Mouse (Mus musculus) heart, embryonic 15.5 days (tissue): ENCODE measurements around the gene Klhl33. TPM values are rescaled to one million over a fixed set of nuclear protein-coding genes. Genes with fewer than 3 reads are reported as not detected.
"Not testable (repeated sequence)": the region's sequence is repeated elsewhere in the genome, so short reads cannot be mapped to it uniquely, and the experiment has no call there.

Experiments used
- ATAC-seq: fragments of 200-750 bp; cut with Nextera tagmentation; replicated peaks from 2 replicates; pipeline ENCODE4 v1.8.0; 2017; ENCODE audit warnings: low read depth, moderate TSS enrichment; ENCODE audit not compliant: insufficient number of reproducible peaks, insufficient read depth, low FRiP score
- H3K27ac ChIP-seq: fragments of 300-500 bp; sonication (generic); 2 replicates; pipeline ENCODE4 v1.5.1; 2015; ENCODE audit warnings: mild to moderate bottlenecking, inconsistent platforms
- H3K27me3 ChIP-seq: fragments of 300-500 bp; sonication (generic); 2 replicates; pipeline ENCODE4 v1.6.1; 2015; ENCODE audit warnings: inconsistent platforms
- H3K36me3 ChIP-seq: fragments of 300-500 bp; sonication (generic); 2 replicates; pipeline ENCODE4 v1.6.1; 2015; ENCODE audit warnings: mild to moderate bottlenecking, inconsistent platforms
- H3K4me1 ChIP-seq: fragments of 300-500 bp; sonication (generic); replicated peaks from 2 replicates; pipeline ENCODE4 v1.6.1; 2015; ENCODE audit warnings: inconsistent platforms
- H3K4me2 ChIP-seq: fragments of 300-500 bp; sonication (generic); 2 replicates; pipeline ENCODE4 v1.6.1; 2015; ENCODE audit warnings: inconsistent platforms, mild to moderate bottlenecking, moderate library complexity
- H3K4me3 ChIP-seq: fragments of 300-500 bp; sonication (generic); 2 replicates; pipeline ENCODE4 v1.5.1; 2015; ENCODE audit warnings: mild to moderate bottlenecking, inconsistent platforms
- H3K9ac ChIP-seq: fragments of 300-500 bp; sonication (generic); 2 replicates; pipeline ENCODE4 v1.6.1; 2015; ENCODE audit warnings: mild to moderate bottlenecking, inconsistent platforms
- H3K9me3 ChIP-seq: fragments of 300-500 bp; sonication (generic); replicated peaks from 2 replicates; pipeline ENCODE4 v1.6.1; 2016; ENCODE audit warnings: inconsistent platforms
- WGBS: fragments of 180-500 bp; shearing (Covaris S2); methylation state at CpG from one replicate; pipeline ENCODE4 v1.1.7; 2015; ENCODE audit warnings: mixed read lengths; 5-methylcytosine and 5-hydroxymethylcytosine counted together
- polyA plus RNA-seq: library from polyadenylated mRNA; unstranded; fragments of >200 nt; fragmentation: Nextera tagmentation; extraction: Ambion mirVana; gene quantifications from 2 replicates; pipeline ENCODE4 v1.2.1, GENCODE M21; 2015

Klhl33 gene
- polyA plus RNA-seq, 1 experiment from 2014 or later, result 0.08 TPM

GRCm38 (mm10) chr14:50871284-50871683 lies 26.0 kb downstream of the Klhl33 start:
- Histone ChIP-seq H3K4me2 (no peak overlapping the region), H3K27ac (no peak overlapping the region), H3K4me1 (peaks cover 4% of the 10 kb centered on the region; the same call in 1 of the 2 replicates), H3K9ac (no peak overlapping the region), H3K9me3 (no peaks in the 10 kb centered on the region), H3K4me3 (no peak overlapping the region), H3K27me3 (no peaks in the 10 kb centered on the region), H3K36me3 (peaks cover 3% of the 10 kb centered on the region; the same call in 1 of the 2 replicates)
- WGBS, result 85% methylated on average over 2 of the region's 2 CpGs
- ATAC-seq, result no peak

- 20% methylated on average over 5 of the region's 5 CpGs for WGBS
- H3K4me1 ChIP-seq, result peaks cover 4% of the 10 kb centered on the region; the same call in 1 of the 2 replicates
- peaks cover 3% of the 10 kb centered on the region; the same call in 1 of the 2 replicates for H3K36me3 ChIP-seq
- H3K27me3 ChIP-seq, result no peaks in the 10 kb centered on the region
- H3K9me3 ChIP-seq, result no peaks in the 10 kb centered on the region
- peak overlapping the region; percentile 75 for H3K9ac ChIP-seq
- H3K4me2 ChIP-seq, result peak overlapping the region; percentile 66
- peak overlapping the region; percentile 76 for H3K4me3 ChIP-seq
- ATAC-seq, result peak; percentile 14
- peak overlapping the region; percentile 84 for H3K27ac ChIP-seq
These were observed 26.5 kb downstream of the Klhl33 start for GRCm38 (mm10) chr14:50870805-50871143.

- Histone ChIP-seq H3K4me2 (peak within 1 kb of the TSS; percentile 66), H3K36me3 (peaks cover 3% of the 10 kb centered on the region; the same call in 1 of the 2 replicates), H3K9me3 (no peaks in the 10 kb centered on the region), H3K4me3 (peak within 1 kb of the TSS; percentile 76), H3K27me3 (no peaks in the 10 kb centered on the region), H3K27ac (peak within 1 kb of the TSS; percentile 84), H3K4me1 (peaks cover 4% of the 10 kb centered on the region; the same call in 1 of the 2 replicates), H3K9ac (peak within 1 kb of the TSS; percentile 75)
- peak; percentile 90 for ATAC-seq
- 5% methylated on average over 32 of the region's 32 CpGs for WGBS
These were observed 27.2 kb downstream of the Klhl33 start, which contains the start of gene Tep1 for GRCm38 (mm10) chr14:50869889-50870804. Gene Tep1 (minus strand): TSS chr14:50870560.

- peaks cover 3% of the 10 kb centered on the region; the same call in 1 of the 2 replicates for H3K36me3 ChIP-seq
- WGBS, result 86% methylated on average over 5 of the region's 5 CpGs
These were observed 28.7 kb downstream of the Klhl33 start for GRCm38 (mm10) chr14:50868656-50869055.

GRCm38 (mm10) chr14:50868211-50868610 lies 29.1 kb downstream of the Klhl33 start:
- Histone ChIP-seq H3K9me3 (no peaks in the 10 kb centered on the region), H3K27ac (no peak overlapping the region), H3K4me3 (no peak overlapping the region), H3K4me1 (peaks cover 4% of the 10 kb centered on the region; the same call in 1 of the 2 replicates), H3K27me3 (no peaks in the 10 kb centered on the region), H3K4me2 (no peak overlapping the region), H3K9ac (no peak overlapping the region), H3K36me3 (peaks cover 3% of the 10 kb centered on the region; the same call in 1 of the 2 replicates)
- 68% methylated on average over 4 of the region's 4 CpGs for WGBS
- ATAC-seq, result no peak

More at GRCm38 (mm10) chr14:50868656-50869055, 28.7 kb downstream of the Klhl33 start:
- Histone ChIP-seq H3K9ac (no peak overlapping the region), H3K4me2 (no peak overlapping the region), H3K27ac (no peak overlapping the region), H3K27me3 (no peaks in the 10 kb centered on the region), H3K4me3 (no peak overlapping the region), H3K9me3 (no peaks in the 10 kb centered on the region), H3K4me1 (peaks cover 4% of the 10 kb centered on the region; the same call in 1 of the 2 replicates)
- no peak for ATAC-seq

- WGBS, result 80% methylated on average over 3 of the region's 3 CpGs
- H3K4me2 ChIP-seq, result no peak overlapping the region
- H3K36me3 ChIP-seq, result peaks cover 6% of the 10 kb centered on the region; the same call in 1 of the 2 replicates
- no peak overlapping the region for H3K27ac ChIP-seq
- H3K4me3 ChIP-seq, result no peak overlapping the region
- H3K4me1 ChIP-seq, result peaks cover 4% of the 10 kb centered on the region; the same call in 1 of the 2 replicates
- no peaks in the 10 kb centered on the region for H3K27me3 ChIP-seq
- H3K9me3 ChIP-seq, result no peaks in the 10 kb centered on the region
- ATAC-seq, result no peak
- no peak overlapping the region for H3K9ac ChIP-seq
These were observed 30.3 kb downstream of the Klhl33 start for GRCm38 (mm10) chr14:50866966-50867365.

- peaks cover 15% of the 10 kb centered on the region for H3K36me3 ChIP-seq
- ATAC-seq, result not testable (repeated sequence)
These were observed 32.3 kb downstream of the Klhl33 start for GRCm38 (mm10) chr14:50865005-50865404.

GRCm38 (mm10) chr14:50862641-50863040 lies 34.7 kb downstream of the Klhl33 start:
- WGBS, result 86% methylated on average over 10 of the region's 10 CpGs
- H3K27me3 ChIP-seq, result no peaks in the 10 kb centered on the region
- ATAC-seq, result no peak
- H3K9me3 ChIP-seq, result no peaks in the 10 kb centered on the region
- H3K36me3 ChIP-seq, result peaks cover 29% of the 10 kb centered on the region
- no peak overlapping the region for H3K4me2 ChIP-seq
- H3K4me1 ChIP-seq, result no peaks in the 10 kb centered on the region
- no peak overlapping the region for H3K27ac ChIP-seq
- H3K4me3 ChIP-seq, result no peak overlapping the region
- H3K9ac ChIP-seq, result no peak overlapping the region

More at GRCm38 (mm10) chr14:50865005-50865404, 32.3 kb downstream of the Klhl33 start:
- not testable (repeated sequence) for H3K4me2 ChIP-seq, H3K9me3 ChIP-seq, H3K9ac ChIP-seq, H3K27me3 ChIP-seq, H3K4me1 ChIP-seq, H3K4me3 ChIP-seq, H3K27ac ChIP-seq

- no peak overlapping the region for H3K4me3 ChIP-seq
- no peaks in the 10 kb centered on the region for H3K4me1 ChIP-seq
- H3K27ac ChIP-seq, result no peak overlapping the region
- H3K27me3 ChIP-seq, result no peaks in the 10 kb centered on the region
- peaks cover 36% of the 10 kb centered on the region for H3K36me3 ChIP-seq
- no peak overlapping the region for H3K9ac ChIP-seq
- no peaks in the 10 kb centered on the region for H3K9me3 ChIP-seq
- 85% methylated on average over 5 of the region's 5 CpGs for WGBS
- no peak for ATAC-seq
- H3K4me2 ChIP-seq, result no peak overlapping the region
These were observed 41.5 kb downstream of the Klhl33 start for GRCm38 (mm10) chr14:50855788-50856187.
